Mouse (Mus musculus) thymus, postnatal 14 days (tissue): ENCODE data around the gene Gm48551.
A peak's percentile ranks its signal among the peaks of the same experiment; 100 is the strongest.

Source experiments
- DNase-seq: peaks from one replicate; pipeline ENCODE4 v3.0.0; 2021

Gene Gm48551

DNA sequence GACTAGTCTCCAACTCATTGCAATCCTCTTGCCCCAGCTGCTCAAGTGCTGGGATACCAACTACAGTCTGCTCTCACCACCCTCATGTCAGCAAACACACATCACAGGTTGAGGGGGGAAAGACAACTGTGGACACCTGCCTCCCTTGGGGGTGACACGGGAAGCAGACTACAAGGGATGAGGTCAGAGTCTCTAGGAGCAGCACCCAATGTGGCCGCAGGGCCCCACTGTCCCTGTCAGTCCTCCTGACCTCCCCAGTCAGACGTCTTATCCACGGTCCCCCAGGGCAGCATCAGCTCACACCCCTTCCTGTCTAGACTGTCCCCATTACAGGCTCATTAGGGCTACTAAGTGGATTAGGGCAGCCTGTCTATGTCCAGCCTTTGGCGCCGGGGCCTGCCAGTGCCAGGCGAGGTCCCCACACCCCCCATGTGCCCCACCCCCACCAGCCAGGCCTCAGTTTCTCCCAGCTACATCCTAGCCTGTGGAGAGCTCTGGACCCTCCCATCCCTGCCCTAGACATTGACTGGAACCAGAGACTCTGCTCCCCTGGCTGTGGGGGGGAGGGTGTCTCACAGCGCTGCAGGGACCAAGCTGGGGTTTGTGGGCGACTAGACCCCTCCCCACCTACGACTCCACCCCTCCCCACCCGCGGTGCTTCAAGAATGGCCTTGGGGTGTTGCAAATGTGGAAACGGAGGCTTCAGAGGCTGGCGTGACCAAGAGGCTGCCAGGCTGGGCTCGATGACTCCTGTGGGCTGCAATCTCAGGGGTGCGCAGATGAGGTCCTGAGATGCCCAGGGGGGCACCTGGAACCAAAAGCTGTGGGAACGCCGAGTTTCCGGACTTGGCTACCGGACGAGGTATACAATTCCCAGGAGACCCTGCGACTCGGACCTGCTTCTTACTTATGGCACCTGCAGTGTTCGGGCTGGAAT is 22.5 kb downstream of the Gm48551 start:
- DNase-seq = no peak

- DNase-seq = peak; percentile 48
Observed at GRCm38 (mm10) chr10:81407539-81408423, 23.5 kb downstream of the Gm48551 start.

DNA sequence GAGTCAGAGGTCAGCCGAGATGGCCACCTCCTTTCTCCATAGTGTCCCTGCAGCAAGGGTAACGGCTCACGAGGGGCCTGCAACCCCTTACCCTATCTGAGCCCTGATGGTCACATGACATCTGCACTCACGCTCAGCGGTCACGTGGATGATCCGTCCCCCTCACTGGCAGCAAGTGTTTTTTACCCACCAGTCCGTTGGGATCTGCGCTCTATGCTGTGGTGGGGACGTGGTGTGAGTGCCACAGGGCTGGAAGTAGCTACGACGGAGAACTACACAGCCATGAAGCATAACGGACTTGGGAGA is 24.1 kb downstream of the Gm48551 start:
- no peak for DNase-seq

DNA sequence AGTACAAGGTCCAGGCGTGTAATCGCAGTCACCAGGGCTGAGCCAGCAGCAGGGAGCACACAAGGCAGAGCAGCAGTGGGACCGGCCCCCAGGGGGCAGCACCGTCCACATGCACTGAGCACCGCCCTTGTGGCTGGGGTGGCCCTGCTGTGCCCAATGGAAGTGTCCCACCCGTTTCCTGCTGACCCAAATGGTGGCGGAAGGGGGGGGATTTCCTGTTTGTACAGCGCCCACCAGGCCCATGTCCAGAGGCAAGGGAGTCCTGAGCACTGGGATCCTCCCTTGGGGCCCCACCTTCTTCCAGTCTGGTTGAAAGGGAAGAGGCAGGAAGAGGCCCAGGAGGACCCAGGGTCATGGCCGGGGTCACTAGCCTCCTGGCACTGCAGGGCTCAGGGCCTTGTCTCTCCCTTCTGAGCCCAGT is 24.6 kb downstream of the Gm48551 start:
- DNase-seq = peak; percentile 79

DNA sequence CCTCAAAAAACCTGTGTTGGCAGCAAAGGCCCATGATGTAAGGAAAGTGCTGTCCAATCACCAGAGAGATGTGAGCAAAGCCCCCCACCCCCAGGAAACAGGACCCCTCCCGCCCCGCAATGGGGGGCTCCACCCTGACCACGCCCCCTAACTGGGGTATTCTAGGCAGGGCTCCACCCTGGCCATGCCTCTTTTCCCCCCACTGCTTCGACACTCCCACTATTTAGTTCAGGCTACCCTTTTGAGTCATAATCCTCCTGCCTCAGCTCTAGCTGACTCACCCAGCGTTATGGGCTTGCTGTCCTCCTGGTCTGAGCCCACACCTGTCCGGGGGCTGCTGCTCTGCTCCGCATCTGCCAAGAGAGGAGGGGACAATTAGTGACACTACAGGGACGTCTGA is 25.1 kb downstream of the Gm48551 start:
- DNase-seq = no peak

DNA sequence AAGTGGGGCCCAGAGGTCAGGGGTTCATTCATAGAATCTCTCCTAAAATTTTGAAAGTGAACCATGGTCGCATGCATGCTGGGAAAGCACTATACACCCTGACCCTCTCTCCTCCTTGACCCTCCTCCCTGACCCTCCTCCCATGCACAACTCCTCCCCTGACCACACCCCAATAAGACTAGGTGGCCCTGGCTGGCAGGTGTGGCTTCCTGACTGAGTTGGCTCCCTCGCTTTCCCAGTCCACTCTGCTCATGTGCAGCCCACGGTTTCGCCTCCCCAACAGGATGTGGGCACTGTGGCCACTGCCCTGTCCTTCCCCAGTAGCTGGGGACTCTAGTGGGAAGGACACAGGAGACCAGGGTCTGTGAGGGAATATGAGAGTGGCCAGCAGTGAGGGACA is 26.1 kb downstream of the Gm48551 start:
- no peak for DNase-seq

- no peak for DNase-seq
Observed at GRCm38 (mm10) chr10:81410981-81411380, 26.7 kb downstream of the Gm48551 start.

GRCm38 (mm10) chr10:81411471-81412400 is 27.5 kb downstream of the Gm48551 start:
- no peak for DNase-seq

DNA sequence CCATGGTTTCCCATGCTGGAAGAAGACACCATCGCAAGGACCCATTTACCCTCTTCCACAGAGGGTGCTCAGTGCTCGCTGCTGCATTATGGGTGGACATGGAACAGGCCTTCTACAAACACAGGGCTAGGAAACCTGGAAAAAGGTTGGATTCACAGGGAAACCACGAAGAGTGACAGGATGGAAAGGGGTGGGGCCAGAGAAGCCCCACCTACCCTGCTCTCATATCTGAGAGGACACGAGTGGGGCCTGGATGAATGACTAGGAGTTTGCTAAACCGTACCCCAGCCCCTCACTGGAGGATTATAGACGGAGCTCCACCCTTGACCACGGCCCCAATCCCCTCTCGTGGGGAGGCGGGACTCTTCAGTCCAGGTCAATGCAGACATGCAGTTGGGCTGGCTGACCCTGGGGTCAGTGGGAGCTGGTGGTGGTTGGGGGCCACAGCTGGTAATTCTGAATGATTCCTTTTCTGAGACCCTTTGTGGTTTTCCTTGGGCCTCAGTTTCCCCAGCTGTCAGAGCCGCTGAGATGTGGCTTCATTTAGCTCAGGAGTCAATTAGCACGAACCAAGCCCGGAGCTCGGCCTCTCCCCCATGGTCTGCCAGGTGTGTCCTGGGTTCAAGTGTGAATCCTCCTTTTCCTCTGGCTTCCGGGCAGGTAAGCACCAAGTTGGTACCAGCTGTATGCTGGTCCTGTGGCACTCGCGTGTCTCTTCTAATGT is 28.5 kb downstream of the Gm48551 start:
- DNase-seq = no peak

DNA sequence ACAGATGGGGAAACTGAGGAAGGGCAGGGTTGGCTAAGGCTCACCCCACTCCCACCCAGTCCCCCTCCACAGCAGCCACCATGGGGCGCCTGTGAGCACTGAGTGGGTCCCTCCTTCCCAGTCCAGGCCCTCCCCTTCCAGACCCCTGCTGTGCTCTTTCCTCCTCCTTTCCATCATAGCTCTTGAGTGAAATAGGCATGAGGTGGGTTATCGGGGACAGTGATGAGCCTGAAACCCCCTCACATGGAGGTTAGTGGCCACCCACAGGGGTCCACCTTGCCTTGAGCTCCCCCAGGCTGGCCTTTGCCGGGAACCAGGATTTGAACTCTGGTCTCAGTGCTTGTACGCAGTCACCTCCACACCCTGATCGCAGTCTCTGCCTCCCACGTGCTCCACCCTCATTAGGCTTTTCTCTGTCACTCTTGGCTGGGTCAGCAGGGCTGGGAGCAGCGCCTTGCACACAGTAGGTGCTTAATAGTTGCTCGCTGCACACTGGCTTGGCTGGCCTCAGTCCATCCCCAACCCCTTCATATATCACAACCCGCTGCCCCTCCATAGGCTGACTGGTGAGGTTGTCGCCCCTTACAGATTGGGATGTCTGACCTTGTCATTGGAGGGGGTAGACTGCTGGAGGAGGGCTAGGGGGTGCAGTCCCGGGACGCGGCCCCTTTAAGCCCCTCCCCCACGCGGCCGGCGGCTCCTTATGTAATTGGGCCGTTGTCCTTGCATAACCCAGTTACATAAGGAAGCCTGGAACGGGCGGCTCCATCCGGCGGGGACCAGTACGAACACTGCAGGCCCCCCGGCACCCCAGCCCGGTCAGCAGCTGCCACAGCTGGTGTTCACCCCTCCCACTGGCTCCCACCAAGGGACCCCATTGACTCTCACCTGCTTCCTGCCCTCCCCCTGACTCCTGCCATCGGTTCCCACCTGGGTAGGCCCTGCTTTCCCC is 29.3 kb downstream of the Gm48551 start:
- no peak for DNase-seq

DNA sequence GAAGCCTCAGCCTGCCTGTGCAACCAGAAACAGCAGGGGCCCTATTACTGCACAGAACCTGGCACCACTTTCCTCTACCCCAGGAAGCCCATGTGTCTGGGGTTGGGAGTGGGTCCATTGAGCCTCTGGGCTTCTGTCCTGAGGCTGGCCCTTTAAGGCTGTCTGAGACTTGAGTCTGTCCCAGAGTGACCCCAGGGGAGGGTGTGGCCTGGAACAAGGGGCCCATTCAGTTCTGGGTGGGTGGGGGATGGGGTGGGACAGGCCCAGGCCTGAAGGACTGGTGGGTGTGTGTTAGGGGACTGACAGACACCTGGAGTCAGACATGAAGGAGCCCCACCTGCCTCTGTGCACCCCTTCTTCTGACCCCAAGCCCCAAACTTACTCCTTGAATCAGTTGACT is 30.4 kb downstream of the Gm48551 start:
- no peak for DNase-seq

DNA sequence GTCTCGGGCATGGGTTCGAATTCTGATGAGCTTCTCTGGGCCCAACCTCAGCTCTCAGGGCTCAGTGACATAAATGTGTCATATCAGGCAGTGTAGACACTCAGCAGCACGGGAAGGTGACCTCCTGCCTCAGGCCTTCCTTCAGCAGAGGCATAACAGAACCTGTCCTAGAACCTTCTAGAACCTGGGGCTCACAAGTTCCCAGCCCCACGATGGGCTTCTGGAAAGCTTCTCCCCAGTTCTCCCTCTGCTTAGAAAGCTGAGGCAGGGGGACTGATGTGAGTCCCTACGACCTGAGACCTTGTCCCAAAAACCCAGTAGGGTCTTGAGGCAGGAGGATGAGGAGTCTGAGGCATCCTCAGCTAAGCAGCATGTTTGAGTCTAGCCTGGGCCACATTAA is 30.9 kb downstream of the Gm48551 start:
- no peak for DNase-seq

GRCm38 (mm10) chr10:81415549-81416310 is 31.5 kb downstream of the Gm48551 start:
- DNase-seq = no peak

DNA sequence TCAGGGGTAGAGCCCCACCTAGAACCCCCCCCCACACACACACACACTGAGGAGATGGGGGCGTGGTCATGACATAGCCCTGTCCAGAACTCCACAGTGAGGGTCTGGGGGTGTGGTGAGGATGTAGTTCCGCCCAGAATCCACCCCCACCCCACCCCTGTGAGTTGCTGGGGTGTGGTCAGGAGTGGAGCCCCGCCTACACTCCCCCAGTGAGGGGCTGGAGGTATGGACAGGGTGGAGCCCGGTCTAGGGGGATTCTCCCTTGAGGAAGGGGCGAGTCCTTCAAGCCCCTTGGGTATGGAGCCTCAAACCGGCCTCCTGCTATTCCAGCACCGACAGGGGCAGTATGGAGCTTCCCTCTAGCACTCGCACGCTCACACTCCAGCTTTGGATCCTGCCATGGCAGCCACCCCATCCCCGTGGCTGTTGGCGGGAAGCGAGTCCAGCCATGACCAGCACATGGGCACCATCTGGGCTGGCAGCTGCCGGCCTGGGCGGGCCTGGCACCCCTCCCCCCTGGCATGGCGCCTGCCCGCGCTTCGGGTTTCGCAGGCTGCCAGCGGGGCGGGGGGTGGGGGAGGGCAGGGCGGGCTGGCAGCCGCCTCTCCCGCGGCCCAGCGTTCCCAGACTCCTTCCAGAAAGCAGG is 32.4 kb downstream of the Gm48551 start:
- peak; percentile 42 for DNase-seq

DNA sequence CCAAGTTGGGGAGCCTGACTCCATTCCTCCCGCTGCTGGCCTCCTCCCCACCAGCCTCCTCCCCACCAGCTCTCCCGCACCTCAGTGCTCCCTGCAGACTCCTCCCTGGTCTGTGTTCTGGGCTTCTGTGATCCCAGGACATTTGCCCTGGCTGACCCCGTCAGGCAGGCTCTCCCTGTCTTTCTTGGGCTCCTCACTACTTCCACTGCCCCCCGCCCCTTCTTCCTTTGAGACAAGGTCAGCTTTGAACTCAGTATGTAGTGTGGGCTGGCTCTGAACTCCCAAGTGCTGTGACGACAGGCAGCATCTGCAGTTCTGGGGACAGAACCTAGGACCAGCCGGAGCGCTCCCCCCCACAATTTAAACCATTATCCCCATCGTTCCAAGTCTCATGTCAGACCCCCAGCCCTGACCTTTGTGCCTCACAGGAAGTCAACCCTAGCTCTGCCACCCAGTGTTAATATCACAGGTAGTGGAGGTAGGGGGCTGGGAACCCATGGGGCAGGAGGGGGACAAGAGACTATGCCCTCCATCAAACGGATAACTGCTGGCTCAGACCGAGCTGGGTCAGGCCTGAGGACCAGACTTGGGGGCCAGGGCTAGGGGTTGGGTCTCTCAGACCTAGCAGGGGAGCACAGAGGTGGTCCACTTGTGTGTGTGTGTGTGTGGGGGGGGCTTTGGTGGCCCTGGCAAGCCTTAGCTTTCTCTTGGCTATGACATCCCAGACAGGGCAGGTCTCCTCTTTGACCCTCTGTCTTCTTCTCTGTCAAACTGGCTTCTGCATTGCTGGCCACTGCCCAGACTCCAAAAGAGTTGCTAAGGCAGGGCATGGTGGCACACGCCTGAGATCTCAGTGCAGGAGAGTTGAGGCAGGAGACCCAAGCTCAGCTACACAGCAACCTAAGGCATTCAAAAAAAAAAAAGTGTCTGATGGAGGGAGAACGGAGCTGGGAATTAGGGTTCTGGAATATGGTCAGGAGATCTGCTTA is 33.3 kb downstream of the Gm48551 start:
- DNase-seq = no peak

DNA sequence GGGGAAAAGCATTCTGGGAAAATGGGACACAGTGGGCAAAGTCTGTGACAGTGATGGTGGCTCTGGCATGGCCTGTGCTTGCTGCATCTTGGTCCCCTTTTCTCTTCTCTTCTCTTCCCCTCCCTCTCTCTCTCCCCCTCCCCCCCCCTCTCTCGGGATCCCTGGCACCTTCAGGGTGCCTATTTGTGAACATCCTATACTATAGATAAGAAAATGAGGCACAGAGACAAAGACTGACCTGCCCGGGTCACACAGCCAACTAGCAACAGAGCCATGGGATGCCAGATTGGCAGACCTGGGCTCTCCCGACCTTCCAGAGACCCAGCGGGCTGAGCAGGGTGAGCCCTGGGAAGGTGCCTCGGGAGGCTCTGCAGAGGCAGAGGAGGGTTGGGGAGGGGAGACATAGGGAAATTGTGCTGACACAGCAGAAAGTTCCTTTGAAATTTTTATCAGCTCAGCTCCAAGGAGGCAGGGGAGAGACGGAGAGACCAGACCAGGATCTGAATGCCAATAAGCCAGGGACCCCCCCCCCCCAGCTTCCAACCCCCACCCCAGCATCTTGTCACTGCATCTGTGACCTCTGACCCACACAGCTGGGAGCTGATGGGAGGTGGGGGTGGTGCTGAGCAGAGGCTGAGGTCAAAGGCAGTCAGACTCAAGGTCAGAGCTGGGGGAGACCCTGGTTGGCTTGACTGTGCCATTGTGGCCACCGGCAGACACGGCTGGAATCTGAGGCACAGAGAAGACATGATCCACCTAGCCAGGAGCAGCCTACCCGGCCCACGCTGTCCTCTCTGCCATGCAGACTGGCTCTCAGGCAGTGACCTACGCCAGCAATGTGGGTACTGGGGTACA is 34.2 kb downstream of the Gm48551 start:
- no peak for DNase-seq
